Mouse (Mus musculus): ENCODE measurements around the gene Otx2. TPM values are rescaled to one million over a fixed set of nuclear protein-coding genes. Genes with fewer than 3 reads are reported as not detected.
A peak's percentile ranks its signal among the peaks of the same experiment; 100 is the strongest.

Gene Otx2
- polyA plus RNA-seq, 1 experiment from 2014 or later, result 0.52 TPM

DNA sequence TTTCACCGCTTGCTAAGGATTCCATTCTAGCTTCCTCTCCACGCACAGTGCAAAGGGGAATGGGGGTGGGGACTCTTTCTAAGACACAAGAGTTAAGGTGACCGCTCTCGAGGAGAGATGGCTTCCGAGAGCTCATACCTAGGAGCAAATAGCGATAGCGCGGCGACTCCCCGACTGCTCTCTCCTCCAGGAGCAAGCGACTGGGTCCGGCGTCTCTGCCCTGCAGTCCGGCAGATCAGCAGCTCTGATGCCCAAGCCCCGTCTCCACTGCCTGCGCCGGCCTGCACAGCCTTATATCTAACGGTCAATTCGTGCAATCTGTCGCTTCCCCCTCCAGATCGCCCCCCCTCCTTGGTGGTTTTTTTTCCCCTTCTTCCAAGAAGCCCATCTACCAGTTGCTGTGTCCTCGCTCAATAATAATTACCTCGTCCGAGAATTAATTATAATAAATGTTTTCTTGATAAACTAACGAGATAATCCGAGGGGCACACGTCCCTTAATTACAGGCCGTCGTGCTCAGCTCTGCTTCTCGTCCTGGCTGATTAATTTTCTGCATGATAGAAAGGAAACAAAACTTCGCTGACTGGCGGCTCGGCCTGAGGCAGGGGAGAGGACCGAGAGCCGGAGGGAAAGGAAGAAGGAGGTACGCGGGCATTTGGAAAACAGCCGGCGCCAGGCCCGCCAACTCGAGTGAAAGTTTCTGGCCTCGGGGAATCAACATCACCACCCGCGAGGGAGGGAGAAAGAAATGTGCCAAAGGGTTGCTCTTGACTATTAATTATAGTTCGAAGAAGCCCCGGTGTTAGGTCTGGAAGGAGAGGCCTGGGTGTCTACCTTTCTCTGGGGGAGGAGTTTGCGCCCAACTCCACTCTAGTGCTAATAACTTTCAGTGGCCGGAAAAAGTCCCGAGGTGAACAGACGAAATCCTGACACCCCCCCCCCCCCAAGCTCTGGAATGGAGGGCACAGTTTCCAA, 8.5 kb downstream of the Otx2 start:
- H3K4me2 ChIP-seq, result peak overlapping the region; percentile 46
- H3K36me3 ChIP-seq (ENCODE audit: control insufficient read depth, insufficient read depth, low read length), result no peaks in the 10 kb centered on the region
- H3K9ac ChIP-seq (ENCODE audit: low read depth, low read length), result no peak overlapping the region
- H3K9me3 ChIP-seq (replicated peaks; ENCODE audit: control insufficient read depth, low read length), result no peaks in the 10 kb centered on the region
- peak overlapping the region; percentile 10 for H3K4me3 ChIP-seq (ENCODE audit: low read depth, low read length)
- H3K27me3 ChIP-seq (ENCODE audit: control insufficient read depth, insufficient read depth, low read length), result peaks cover 78% of the 10 kb centered on the region
- ATAC-seq (replicated peaks; ENCODE audit: insufficient number of reproducible peaks, low FRiP score, low TSS enrichment), result no peak
- no peak overlapping the region for H3K27ac ChIP-seq (ENCODE audit: low read depth, low read length)
- WGBS (ENCODE audit: insufficient replicate concordance), result under 1% methylated on average over 50 of the region's 50 CpGs
- 0 out of 2 replicates have a peak, but pooled peaks cover 8% of the 10 kb centered on the region for H3K4me1 ChIP-seq (ENCODE audit: control insufficient read depth, insufficient read depth, low read length)

DNA sequence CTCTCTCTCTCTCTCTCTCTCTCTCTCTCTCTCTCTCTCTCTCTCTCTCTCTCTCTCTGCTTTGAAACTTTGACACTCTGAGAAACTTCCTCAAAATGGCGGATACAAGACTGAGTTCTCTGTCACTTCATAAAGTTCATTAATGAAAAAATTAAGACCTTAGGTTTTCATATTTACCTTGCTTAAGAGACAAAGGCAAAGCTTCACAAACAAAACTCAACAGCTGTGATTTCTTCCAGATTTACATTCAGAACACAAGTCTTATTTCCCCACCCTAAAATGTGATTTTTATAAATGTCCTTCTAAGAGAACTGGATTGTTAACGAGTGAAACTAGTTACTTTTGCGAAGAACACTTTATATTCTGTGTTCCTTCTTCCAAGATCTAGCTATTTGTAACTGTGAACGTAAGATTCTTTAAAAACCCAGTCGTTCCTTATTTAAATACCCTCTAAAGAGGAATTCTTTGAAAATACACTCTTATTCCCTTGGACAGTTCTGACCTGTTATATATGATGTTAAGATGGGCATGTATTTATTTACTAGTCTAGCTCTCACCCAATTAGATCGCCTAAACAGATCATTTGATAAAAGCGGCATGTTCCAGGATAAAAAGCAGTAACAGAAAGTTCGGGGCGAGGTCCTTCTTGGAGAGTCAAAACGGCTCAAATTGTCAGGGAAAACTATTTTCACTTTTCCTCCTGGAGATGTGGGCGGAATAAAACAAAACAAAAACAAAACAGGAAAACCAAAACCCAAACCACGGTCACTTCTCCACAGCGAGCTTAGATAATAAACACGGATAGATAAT, 9.4 kb downstream of the Otx2 start:
- peaks cover 74% of the 10 kb centered on the region for H3K27me3 ChIP-seq (ENCODE audit: control insufficient read depth, insufficient read depth, low read length)
- ATAC-seq (replicated peaks; ENCODE audit: insufficient number of reproducible peaks, low FRiP score, low TSS enrichment), result no peak

DNA sequence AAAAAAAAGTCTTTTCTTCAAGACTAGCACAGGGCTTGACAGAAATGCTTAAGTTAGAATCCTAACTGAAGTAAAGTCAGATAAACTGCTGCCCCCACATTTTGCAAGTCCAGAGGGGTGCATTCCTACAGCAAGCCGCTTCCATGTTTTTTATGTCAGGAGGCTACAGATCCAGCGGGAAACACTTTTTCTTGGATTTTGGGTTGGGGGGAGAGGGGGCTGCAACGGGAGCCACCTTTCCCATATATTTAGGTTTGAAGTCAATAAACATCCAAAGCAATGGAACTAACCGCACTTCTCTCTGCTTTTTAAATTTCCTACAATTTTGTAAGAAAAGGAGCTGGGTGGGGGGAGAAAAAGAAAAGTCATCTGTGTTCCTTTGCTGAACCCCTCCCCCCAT, 10.1 kb downstream of the Otx2 start:
- Histone ChIP-seq H3K9ac (ENCODE audit: low read depth, low read length) (no peak overlapping the region), H3K27me3 (ENCODE audit: control insufficient read depth, insufficient read depth, low read length) (peaks cover 74% of the 10 kb centered on the region), H3K9me3 (replicated peaks; ENCODE audit: control insufficient read depth, low read length) (no peaks in the 10 kb centered on the region), H3K4me1 (ENCODE audit: control insufficient read depth, insufficient read depth, low read length) (0 out of 2 replicates have a peak, but pooled peaks cover 8% of the 10 kb centered on the region), H3K4me3 (ENCODE audit: low read depth, low read length) (no peak overlapping the region), H3K36me3 (ENCODE audit: control insufficient read depth, insufficient read depth, low read length) (no peaks in the 10 kb centered on the region), H3K27ac (ENCODE audit: low read depth, low read length) (no peak overlapping the region), H3K4me2 (no peak overlapping the region)
- ATAC-seq (replicated peaks; ENCODE audit: insufficient number of reproducible peaks, low FRiP score, low TSS enrichment), result no peak
- WGBS (ENCODE audit: insufficient replicate concordance), result 1% methylated on average over 4 of the region's 4 CpGs

More for the DNA sequence above, 9.4 kb downstream of the Otx2 start:
- H3K36me3 ChIP-seq (ENCODE audit: control insufficient read depth, insufficient read depth, low read length), result no peaks in the 10 kb centered on the region
- no peak overlapping the region for H3K9ac ChIP-seq (ENCODE audit: low read depth, low read length)
- no peaks in the 10 kb centered on the region for H3K9me3 ChIP-seq (replicated peaks; ENCODE audit: control insufficient read depth, low read length)
- H3K4me2 ChIP-seq, result peak overlapping the region; percentile 46
- no peak overlapping the region for H3K27ac ChIP-seq (ENCODE audit: low read depth, low read length)
- H3K4me1 ChIP-seq (ENCODE audit: control insufficient read depth, insufficient read depth, low read length), result 0 out of 2 replicates have a peak, but pooled peaks cover 8% of the 10 kb centered on the region
- H3K4me3 ChIP-seq (ENCODE audit: low read depth, low read length), result peak overlapping the region; percentile 10
- 3% methylated on average over 14 of the region's 14 CpGs for WGBS (ENCODE audit: insufficient replicate concordance)

DNA sequence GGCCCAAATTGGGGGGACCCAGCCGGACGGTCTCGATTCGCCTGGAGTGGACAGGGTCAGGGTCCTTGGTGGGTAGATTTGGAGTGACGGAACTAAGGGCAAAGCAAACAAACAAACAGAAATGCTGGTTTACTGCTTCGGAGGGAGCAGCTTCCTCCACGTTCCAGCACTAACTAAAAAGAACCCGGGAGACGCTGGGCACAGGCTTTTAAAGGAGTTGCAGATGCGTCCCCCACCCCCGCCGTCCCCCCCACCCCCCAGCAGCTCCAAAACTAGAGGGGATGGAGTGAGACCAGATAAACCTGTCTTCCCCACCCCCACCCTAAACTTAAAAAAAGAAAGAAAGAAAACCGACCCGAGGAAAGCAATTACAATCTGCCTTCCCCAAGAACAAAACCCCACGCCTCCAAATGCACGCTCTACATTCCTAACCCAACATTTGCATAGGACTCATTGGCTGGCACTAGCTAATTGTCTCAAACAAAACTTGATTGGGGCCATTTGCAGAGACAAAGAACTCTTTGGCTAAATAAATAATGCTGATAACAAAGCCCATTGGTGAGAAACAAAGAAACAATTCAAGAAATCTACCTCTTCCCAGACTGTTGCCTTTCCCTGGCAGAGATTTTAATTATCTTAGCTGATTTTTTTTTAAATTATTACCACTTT, 10.9 kb downstream of the Otx2 start:
- Histone ChIP-seq H3K27ac (ENCODE audit: low read depth, low read length) (no peak overlapping the region), H3K36me3 (ENCODE audit: control insufficient read depth, insufficient read depth, low read length) (no peaks in the 10 kb centered on the region), H3K9ac (ENCODE audit: low read depth, low read length) (no peak overlapping the region), H3K4me1 (ENCODE audit: control insufficient read depth, insufficient read depth, low read length) (0 out of 2 replicates have a peak, but pooled peaks cover 8% of the 10 kb centered on the region), H3K4me3 (ENCODE audit: low read depth, low read length) (no peak overlapping the region), H3K9me3 (replicated peaks; ENCODE audit: control insufficient read depth, low read length) (no peaks in the 10 kb centered on the region), H3K4me2 (peak overlapping the region; percentile 35), H3K27me3 (ENCODE audit: control insufficient read depth, insufficient read depth, low read length) (peaks cover 74% of the 10 kb centered on the region)
- ATAC-seq (replicated peaks; ENCODE audit: insufficient number of reproducible peaks, low FRiP score, low TSS enrichment), result no peak
- 3% methylated on average over 15 of the region's 16 CpGs for WGBS (ENCODE audit: insufficient replicate concordance)

DNA sequence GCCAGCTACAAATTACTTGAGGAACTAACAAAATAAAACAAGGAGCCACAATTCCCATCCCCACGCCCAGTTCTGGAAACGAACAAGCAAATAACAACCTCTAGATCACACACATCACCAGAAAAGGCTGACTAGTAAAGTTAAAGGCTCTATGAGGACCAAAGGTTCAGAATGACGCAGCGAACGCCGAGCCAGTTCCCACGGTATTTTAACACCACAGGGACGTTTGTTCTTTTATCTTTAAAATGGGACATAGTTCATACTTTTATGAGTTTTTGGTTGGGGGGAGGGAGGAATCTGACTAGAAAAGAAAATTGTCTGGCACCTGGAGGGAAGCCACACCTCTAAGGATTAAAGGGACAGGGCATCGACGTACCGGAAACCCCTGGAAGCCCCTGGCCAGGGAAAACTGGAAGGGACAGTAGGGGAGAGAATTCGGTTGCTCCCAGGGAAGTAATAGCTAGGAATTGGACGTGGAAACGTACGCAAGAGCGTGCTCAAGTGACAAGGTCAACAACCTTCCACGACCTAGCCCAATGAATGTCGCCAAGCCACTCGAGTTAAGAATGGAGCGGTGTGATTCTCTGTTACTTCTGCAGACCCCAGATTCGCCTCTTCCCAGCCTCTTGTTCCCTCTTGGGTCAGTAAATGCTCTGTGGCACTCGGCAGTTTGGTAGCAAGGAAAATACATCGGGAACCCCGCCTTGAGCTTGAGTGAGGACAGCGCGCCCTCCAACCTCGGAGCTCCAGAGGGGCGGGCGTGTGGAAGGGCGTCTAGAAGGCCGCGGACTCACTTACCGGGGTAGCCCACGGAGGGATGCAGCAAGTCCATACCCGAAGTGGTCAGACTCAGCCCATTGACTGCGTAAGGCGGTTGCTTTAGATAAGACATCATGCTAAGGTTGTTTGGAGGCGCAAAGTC, 11.7 kb downstream of the Otx2 start:
- Histone ChIP-seq H3K4me3 (ENCODE audit: low read depth, low read length) (no peak overlapping the region), H3K27ac (ENCODE audit: low read depth, low read length) (no peak overlapping the region), H3K36me3 (ENCODE audit: control insufficient read depth, insufficient read depth, low read length) (no peaks in the 10 kb centered on the region), H3K4me2 (peak overlapping the region; percentile 35), H3K9ac (ENCODE audit: low read depth, low read length) (no peak overlapping the region), H3K4me1 (ENCODE audit: control insufficient read depth, insufficient read depth, low read length) (0 out of 2 replicates have a peak, but pooled peaks cover 8% of the 10 kb centered on the region), H3K27me3 (ENCODE audit: control insufficient read depth, insufficient read depth, low read length) (peaks cover 76% of the 10 kb centered on the region), H3K9me3 (replicated peaks; ENCODE audit: control insufficient read depth, low read length) (no peaks in the 10 kb centered on the region)
- no peak for ATAC-seq (replicated peaks; ENCODE audit: insufficient number of reproducible peaks, low FRiP score, low TSS enrichment)
- 2% methylated on average over 38 of the region's 38 CpGs for whole genome bisulfite sequencing (ENCODE audit: insufficient replicate concordance)

DNA sequence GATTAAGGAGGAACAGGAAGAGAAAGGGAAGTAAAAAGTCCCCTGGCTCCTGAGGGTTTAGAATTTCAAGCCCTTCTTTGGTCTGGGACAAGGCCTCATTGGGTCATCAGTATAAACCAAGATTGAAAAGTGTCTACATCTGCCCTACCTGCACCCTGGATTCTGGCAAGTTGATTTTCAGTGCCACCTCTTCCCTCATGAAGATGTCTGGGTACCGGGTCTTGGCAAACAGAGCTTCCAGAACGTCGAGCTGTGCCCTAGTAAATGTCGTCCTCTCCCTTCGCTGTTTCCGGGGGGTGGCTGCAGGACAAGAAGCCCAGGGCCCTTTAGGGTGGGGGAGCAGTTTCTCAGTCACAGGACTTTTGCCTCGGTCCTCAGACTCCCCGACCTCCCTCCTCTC, 12.5 kb downstream of the Otx2 start:
- Histone ChIP-seq H3K36me3 (ENCODE audit: control insufficient read depth, insufficient read depth, low read length) (no peaks in the 10 kb centered on the region), H3K4me1 (ENCODE audit: control insufficient read depth, insufficient read depth, low read length) (0 out of 2 replicates have a peak, but pooled peaks cover 8% of the 10 kb centered on the region), H3K27ac (ENCODE audit: low read depth, low read length) (no peak overlapping the region), H3K27me3 (ENCODE audit: control insufficient read depth, insufficient read depth, low read length) (peaks cover 76% of the 10 kb centered on the region), H3K9me3 (replicated peaks; ENCODE audit: control insufficient read depth, low read length) (no peaks in the 10 kb centered on the region), H3K4me3 (ENCODE audit: low read depth, low read length) (no peak overlapping the region), H3K4me2 (no peak overlapping the region), H3K9ac (ENCODE audit: low read depth, low read length) (no peak overlapping the region)
- 28% methylated on average over 8 of the region's 8 CpGs for WGBS (ENCODE audit: insufficient replicate concordance)
- ATAC-seq (replicated peaks; ENCODE audit: insufficient number of reproducible peaks, low FRiP score, low TSS enrichment), result no peak

DNA sequence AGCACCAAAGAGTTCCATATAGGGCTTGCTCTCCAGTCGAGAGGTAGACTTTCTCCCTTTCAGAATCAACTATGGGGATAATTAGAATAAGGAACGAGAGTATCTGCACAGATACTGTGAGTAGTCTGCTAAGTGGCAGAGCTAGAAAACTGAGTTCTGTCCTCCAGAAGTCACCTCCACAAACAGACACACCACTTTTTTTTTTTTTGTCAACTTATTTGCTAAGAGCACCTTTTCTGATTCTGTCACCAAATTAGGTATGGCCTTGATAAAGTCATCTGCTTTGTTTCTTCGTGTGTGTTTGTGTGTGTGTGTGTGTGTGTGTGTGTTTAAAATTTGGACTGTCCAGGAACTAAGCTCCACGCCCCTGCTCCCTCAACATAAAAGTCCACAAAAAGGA, 13.0 kb downstream of the Otx2 start:
- Histone ChIP-seq H3K9me3 (replicated peaks; ENCODE audit: control insufficient read depth, low read length) (no peaks in the 10 kb centered on the region), H3K36me3 (ENCODE audit: control insufficient read depth, insufficient read depth, low read length) (no peaks in the 10 kb centered on the region), H3K4me1 (ENCODE audit: control insufficient read depth, insufficient read depth, low read length) (peaks cover 7% of the 10 kb centered on the region; the same call in 1 of the 2 replicates), H3K4me3 (ENCODE audit: low read depth, low read length) (no peak overlapping the region), H3K27ac (ENCODE audit: low read depth, low read length) (no peak overlapping the region), H3K4me2 (no peak overlapping the region), H3K27me3 (ENCODE audit: control insufficient read depth, insufficient read depth, low read length) (peaks cover 78% of the 10 kb centered on the region), H3K9ac (ENCODE audit: low read depth, low read length) (no peak overlapping the region)
- no peak for ATAC-seq (replicated peaks; ENCODE audit: insufficient number of reproducible peaks, low FRiP score, low TSS enrichment)
- 62% methylated on average over 4 of the region's 4 CpGs for WGBS (ENCODE audit: insufficient replicate concordance)
